Mouse (Mus musculus) MEL (cell line): ENCODE measurements at regions not wholly inside any gene's neighbourhood (a gene's known extent, or its start where the extent isn't known, plus 50 kb on each side); places are given as distances from the start of the nearest gene placed in this dataset.

Source experiments
- DNase-seq: peaks from one replicate; pipeline ENCODE4 v3.0.0; 2011; ENCODE audit warnings: low read depth, low spot score
- H3K27ac ChIP-seq: 2 replicates; pipeline ENCODE4 v1.5.1; 2012; ENCODE audit warnings: low read depth, mild to moderate bottlenecking, control low read depth, low read length, moderate library complexity; ENCODE audit not compliant: control insufficient read depth
- H3K27me3 ChIP-seq, 2 experiments: fragments of 150-350 bp in 1 of 2; sonication (generic) in 1 of 2; 2 replicates each; pipeline ENCODE4 v1.6.1; 2012; ENCODE audit warnings: low read length in 2 of 2, mild to moderate bottlenecking in 2 of 2, improper control_type of control experiment in 1 of 2, moderate library complexity in 1 of 2; ENCODE audit not compliant: insufficient read depth in 2 of 2, control insufficient read depth in 1 of 2
- H3K36me3 ChIP-seq, 2 experiments: 2 replicates each; pipeline ENCODE4 v1.6.1; 2012 to 2014; ENCODE audit warnings: low read length in 2 of 2, improper control_type of control experiment in 1 of 2, inconsistent platforms in 1 of 2, mild to moderate bottlenecking in 1 of 2; ENCODE audit not compliant: insufficient read depth in 2 of 2, control insufficient read depth in 1 of 2
- H3K4me1 ChIP-seq, 2 experiments: fragments of 150-350 bp in 1 of 2; sonication (generic) in 1 of 2; 2 replicates each; pipeline ENCODE4 v1.6.1; 2012; ENCODE audit warnings: low read length in 2 of 2, improper control_type of control experiment in 1 of 2, mild to moderate bottlenecking in 1 of 2; ENCODE audit not compliant: insufficient read depth in 2 of 2, control insufficient read depth in 1 of 2
- H3K4me3 ChIP-seq, 2 experiments: fragments of 150-350 bp in 1 of 2; sonication (generic) in 1 of 2; 2 replicates each; pipeline ENCODE4 v1.5.1; 2012; ENCODE audit warnings: low read depth in 2 of 2, low read length in 2 of 2, mild to moderate bottlenecking in 2 of 2, moderate library complexity in 2 of 2, control low read depth in 1 of 2, improper control_type of control experiment in 1 of 2; ENCODE audit not compliant: control insufficient read depth in 1 of 2, insufficient read depth in 1 of 2
- H3K79me2 ChIP-seq: 2 replicates; pipeline ENCODE4 v1.6.1; 2012; ENCODE audit warnings: mild to moderate bottlenecking, low read length, moderate library complexity; ENCODE audit not compliant: control insufficient read depth, poor library complexity, insufficient read depth
- H3K9ac ChIP-seq: 2 replicates; pipeline ENCODE4 v1.6.1; 2012; ENCODE audit warnings: low read depth, mild to moderate bottlenecking, control low read depth, low read length, moderate library complexity; ENCODE audit not compliant: control insufficient read depth, poor library complexity, severe bottlenecking
- H3K9me3 ChIP-seq: fragments of 150-350 bp; sonication (generic); replicated peaks from 2 replicates; pipeline ENCODE4 v1.6.1; 2012; ENCODE audit warnings: mild to moderate bottlenecking, low read length, improper control_type of control experiment, moderate library complexity; ENCODE audit not compliant: insufficient read depth
- CHD2 ChIP-seq: IDR thresholded peaks from 2 replicates; pipeline ENCODE4 v1.6.1; 2011; ENCODE audit warnings: low read length, improper control_type of control experiment
- ETS1 ChIP-seq: IDR thresholded peaks from 2 replicates; pipeline ENCODE4 v1.6.1; 2012; ENCODE audit warnings: low read depth, mild to moderate bottlenecking, inconsistent platforms, low read length, improper control_type of control experiment, moderate library complexity
- GABPA ChIP-seq: IDR thresholded peaks from 2 replicates; pipeline ENCODE4 v1.6.1; 2012; ENCODE audit warnings: low read depth, mild to moderate bottlenecking, inconsistent platforms, low read length, improper control_type of control experiment, moderate library complexity
- HCFC1 ChIP-seq: IDR thresholded peaks from 2 replicates; pipeline ENCODE4 v1.6.1; 2012; ENCODE audit warnings: low read depth, mild to moderate bottlenecking, inconsistent platforms, low read length, improper control_type of control experiment, moderate library complexity
- KAT2A ChIP-seq: conservative IDR thresholded peaks from 2 replicates; pipeline ENCODE4 v1.6.1; 2012; ENCODE audit warnings: low read depth, low read length, improper control_type of control experiment, inconsistent platforms
- MAX ChIP-seq: IDR thresholded peaks from 2 replicates; pipeline ENCODE4 v1.6.1; 2011; ENCODE audit warnings: low read length, improper control_type of control experiment
- MEF2A ChIP-seq: IDR thresholded peaks from 2 replicates; pipeline ENCODE4 v1.6.1; 2014; ENCODE audit warnings: low read depth, mild to moderate bottlenecking, inconsistent platforms, low read length, improper control_type of control experiment; ENCODE audit not compliant: poor library complexity, insufficient replicate concordance, severe bottlenecking; ENCODE audit errors: extremely low read depth
- MXI1 ChIP-seq: IDR thresholded peaks from 2 replicates; pipeline ENCODE4 v1.6.1; 2011; ENCODE audit warnings: mild to moderate bottlenecking, low read depth, low read length, improper control_type of control experiment
- MYB ChIP-seq: IDR thresholded peaks from 2 replicates; pipeline ENCODE4 v1.6.1; 2011; ENCODE audit warnings: mild to moderate bottlenecking, low read depth, low read length, improper control_type of control experiment
- MYC ChIP-seq: IDR thresholded peaks from 2 replicates; pipeline ENCODE4 v1.6.1; 2011; ENCODE audit warnings: low read depth, mild to moderate bottlenecking, low read length, improper control_type of control experiment, moderate library complexity
- NELFE ChIP-seq: IDR thresholded peaks from 2 replicates; pipeline ENCODE4 v1.6.1; 2011; ENCODE audit warnings: low read depth, low read length, improper control_type of control experiment
- RAD21 ChIP-seq: IDR thresholded peaks from 2 replicates; pipeline ENCODE4 v1.6.1; 2011; ENCODE audit warnings: mild to moderate bottlenecking, low read depth, low read length, improper control_type of control experiment
- SMC3 ChIP-seq: IDR thresholded peaks from 2 replicates; pipeline ENCODE4 v1.6.1; 2011; ENCODE audit warnings: low read depth, low read length, improper control_type of control experiment
- UBTF ChIP-seq: IDR thresholded peaks from 2 replicates; pipeline ENCODE4 v1.6.1; 2012; ENCODE audit warnings: low read depth, mild to moderate bottlenecking, inconsistent platforms, low read length, improper control_type of control experiment, moderate library complexity, borderline replicate concordance; ENCODE audit not compliant: insufficient read depth
- USF1 ChIP-seq: IDR thresholded peaks from 2 replicates; pipeline ENCODE4 v1.6.1; 2014; ENCODE audit warnings: low read depth, mild to moderate bottlenecking, inconsistent platforms, low read length, improper control_type of control experiment, moderate library complexity
- USF2 ChIP-seq, 2 experiments: IDR thresholded peaks; 2 replicates each; pipeline ENCODE4 v1.6.1; 2011 to 2012; ENCODE audit warnings: improper control_type of control experiment in 2 of 2, low read length in 2 of 2, borderline replicate concordance in 1 of 2, inconsistent platforms in 1 of 2, low read depth in 1 of 2, mild to moderate bottlenecking in 1 of 2; ENCODE audit not compliant: insufficient read depth in 1 of 2
- ZC3H11A ChIP-seq: IDR thresholded peaks from 2 replicates; pipeline ENCODE4 v1.6.1; 2012; ENCODE audit warnings: low read depth, mild to moderate bottlenecking, inconsistent platforms, low read length, improper control_type of control experiment
- ZKSCAN1 ChIP-seq: IDR thresholded peaks from 2 replicates; pipeline ENCODE4 v1.6.1; 2012; ENCODE audit warnings: low read depth, mild to moderate bottlenecking, inconsistent platforms, low read length, improper control_type of control experiment, moderate library complexity
- ZMIZ1 ChIP-seq: IDR thresholded peaks from 2 replicates; pipeline ENCODE4 v1.6.1; 2012; ENCODE audit warnings: low read depth, mild to moderate bottlenecking, inconsistent platforms, low read length, improper control_type of control experiment, moderate library complexity

DNA sequence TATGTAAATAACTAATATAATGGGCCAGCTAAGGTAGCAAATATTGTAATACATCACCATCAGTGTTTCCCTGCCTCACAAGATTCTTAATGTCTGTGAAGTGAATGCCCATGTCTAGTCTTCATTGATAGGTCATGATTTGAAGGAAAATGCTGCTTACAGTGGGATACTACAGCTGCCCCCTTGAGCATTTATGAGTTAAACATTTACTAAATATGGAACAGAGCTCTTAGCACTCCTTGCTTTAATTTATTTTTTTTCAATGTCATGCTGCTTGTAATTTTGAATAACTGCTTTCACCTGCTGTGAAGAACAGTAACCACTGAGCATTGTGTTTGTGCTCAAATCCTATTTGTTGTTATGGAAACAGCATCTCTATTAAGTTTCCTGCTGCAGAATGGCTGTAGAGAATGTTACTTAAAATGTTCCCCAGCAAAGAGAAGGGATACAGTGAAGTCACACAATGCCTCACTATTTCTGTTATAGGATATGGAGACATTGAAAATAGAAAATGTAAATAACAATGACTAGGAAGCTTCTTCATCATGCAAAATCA is 966.2 kb upstream of the Nudt12 start:
- Histone ChIP-seq H3K27ac (no peak overlapping the region), H3K36me3 (no peaks in the 10 kb centered on the region), H3K4me3 (no peak overlapping the region), H3K9ac (no peak overlapping the region), H3K4me1 (no peaks in the 10 kb centered on the region), H3K79me2 (no peaks in the 10 kb centered on the region), H3K9me3 (no peaks in the 10 kb centered on the region), H3K27me3 (no peaks in the 10 kb centered on the region)
- no peak for DNase-seq
- TF ChIP-seq USF2 (IDR thresholded peaks at IDR 0.05; ENCODE audit: borderline replicate concordance in 1 of 2, insufficient read depth in 1 of 2, low read depth in 1 of 2, low read length in 2 of 2) (no peak), NELFE (no peak), GABPA (no peak), ZC3H11A (no peak), CHD2 (no peak), HCFC1 (no peak), MAX (no peak), SMC3 (no peak), UBTF (no peak), ETS1 (no peak), ZKSCAN1 (no peak), KAT2A (no peak), ZMIZ1 (no peak), RAD21 (no peak), MYB (no peak)

DNA sequence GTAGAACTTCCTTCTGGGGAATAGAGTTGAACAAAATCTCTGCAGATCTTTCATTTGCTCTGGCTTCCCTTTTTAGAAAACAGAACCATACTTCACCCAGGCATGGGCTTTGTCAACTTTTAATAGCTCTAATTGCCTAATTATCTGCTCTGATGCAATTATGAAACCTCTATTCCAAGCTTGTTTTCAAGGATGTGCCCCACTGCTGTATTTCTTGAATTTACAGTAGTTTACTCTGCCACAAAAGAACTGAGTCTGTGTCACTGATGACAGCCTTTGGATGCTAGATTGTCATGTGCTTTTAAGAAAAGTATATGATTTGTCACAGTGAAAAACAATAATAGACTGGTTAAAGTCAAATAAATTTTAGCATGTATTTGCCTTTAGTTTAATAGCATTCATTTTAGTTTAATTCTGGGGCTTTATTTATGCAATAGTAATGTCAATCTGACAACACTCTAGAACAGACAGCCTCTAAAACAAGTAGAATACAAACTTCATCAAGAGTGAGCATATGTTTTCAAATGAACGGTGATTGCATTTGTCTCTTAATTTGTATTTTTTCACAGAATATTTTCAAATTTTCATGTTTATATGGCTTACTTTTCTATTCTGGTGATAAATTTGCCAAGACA is 964.1 kb upstream of the Nudt12 start:
- TF ChIP-seq MYC: no peak
- TF ChIP-seq USF1: no peak
- TF ChIP-seq MXI1: no peak
- no peak for TF ChIP-seq NELFE
- no peak for TF ChIP-seq MEF2A
- TF ChIP-seq GABPA: no peak
- Histone ChIP-seq H3K9me3 (no peaks in the 10 kb centered on the region), H3K27me3 (no peaks in the 10 kb centered on the region), H3K36me3 (no peaks in the 10 kb centered on the region), H3K4me3 (no peak overlapping the region), H3K9ac (no peak overlapping the region), H3K79me2 (no peaks in the 10 kb centered on the region), H3K27ac (no peak overlapping the region), H3K4me1 (no peaks in the 10 kb centered on the region)
- no peak for DNase-seq
